Mouse (Mus musculus): ENCODE results near the gene Sympk.
A peak's percentile ranks its signal among the peaks of the same experiment; 100 is the strongest.

The Sympk gene

GRCm38 (mm10) chr7:19024096-19024506, at the start of gene Sympk:
TSS of gene Sympk (plus strand) at chr7:19024377.
- DNase-seq (ENCODE audit: low read depth, low spot score), result peak; percentile 98

- no peak for DNase-seq (ENCODE audit: low read depth, low spot score)
These were observed 45.8 kb upstream of the Sympk start for GRCm38 (mm10) chr7:18978381-18978780.

GRCm38 (mm10) chr7:18986503-18986902, 37.7 kb upstream of the Sympk start:
- no peak for DNase-seq (ENCODE audit: low read depth, low spot score)

GRCm38 (mm10) chr7:18987100-18987499, 37.1 kb upstream of the Sympk start, which contains the start of gene Nanos2:
TSS of gene Nanos2 (plus strand) at chr7:18987400.
- DNase-seq (ENCODE audit: low read depth, low spot score), result no peak

GRCm38 (mm10) chr7:18987747-18988146, 36.4 kb upstream of the Sympk start:
- no peak for DNase-seq (ENCODE audit: low read depth, low spot score)

- DNase-seq (ENCODE audit: low read depth, low spot score), result no peak
These were observed 35.4 kb upstream of the Sympk start for GRCm38 (mm10) chr7:18988780-18989179.

- no peak for DNase-seq (ENCODE audit: low read depth, low spot score)
These were observed 34.2 kb upstream of the Sympk start for GRCm38 (mm10) chr7:18989995-18990394.

GRCm38 (mm10) chr7:18990601-18991295, 33.4 kb upstream of the Sympk start, which contains the start of gene Mypop:
TSS of gene Mypop (plus strand) at chr7:18991245.
- DNase-seq (ENCODE audit: low read depth, low spot score), result peak; percentile 100

- peak; percentile 29 for DNase-seq (ENCODE audit: low read depth, low spot score)
These were observed 32.4 kb upstream of the Sympk start for GRCm38 (mm10) chr7:18991660-18992293.

- peak; percentile 51 for DNase-seq (ENCODE audit: low read depth, low spot score)
These were observed 31.9 kb upstream of the Sympk start for GRCm38 (mm10) chr7:18992294-18992675.

GRCm38 (mm10) chr7:18993036-18993435, 31.1 kb upstream of the Sympk start:
- DNase-seq (ENCODE audit: low read depth, low spot score), result no peak

- DNase-seq (ENCODE audit: low read depth, low spot score), result no peak
These were observed 25.3 kb upstream of the Sympk start for GRCm38 (mm10) chr7:18998835-18999234.

- no peak for DNase-seq (ENCODE audit: low read depth, low spot score)
These were observed 23.8 kb upstream of the Sympk start for GRCm38 (mm10) chr7:19000421-19000820.

- peak; percentile 81 for DNase-seq (ENCODE audit: low read depth, low spot score)
These were observed 22.9 kb upstream of the Sympk start for GRCm38 (mm10) chr7:19001066-19001806.

- no peak for DNase-seq (ENCODE audit: low read depth, low spot score)
These were observed 22.4 kb upstream of the Sympk start for GRCm38 (mm10) chr7:19001807-19002085.

- no peak for DNase-seq (ENCODE audit: low read depth, low spot score)
These were observed 22.1 kb upstream of the Sympk start for GRCm38 (mm10) chr7:19002115-19002514.

GRCm38 (mm10) chr7:19002848-19003498, 21.2 kb upstream of the Sympk start:
- peak; percentile 95 for DNase-seq (ENCODE audit: low read depth, low spot score)

GRCm38 (mm10) chr7:19003902-19004630, 20.1 kb upstream of the Sympk start, which contains the start of gene Irf2bp1:
TSS of gene Irf2bp1 (plus strand) at chr7:19004044.
- DNase-seq (ENCODE audit: low read depth, low spot score), result peak; percentile 94

GRCm38 (mm10) chr7:19004631-19005079, 19.5 kb upstream of the Sympk start:
- DNase-seq (ENCODE audit: low read depth, low spot score), result peak; percentile 33

GRCm38 (mm10) chr7:19005417-19006121, 18.6 kb upstream of the Sympk start:
- DNase-seq (ENCODE audit: low read depth, low spot score), result no peak

GRCm38 (mm10) chr7:19006476-19006875, 17.7 kb upstream of the Sympk start:
- peak; percentile 91 for DNase-seq (ENCODE audit: low read depth, low spot score)

Measured in ZHBTc4 (cell line).